Mouse (Mus musculus): ENCODE data around the gene Fmnl2. TPM values are rescaled to one million over a fixed set of nuclear protein-coding genes. Genes with fewer than 3 reads are reported as not detected.

Fmnl2 gene
- polyA plus RNA-seq, 1 experiment: 2.3 TPM

DNA sequence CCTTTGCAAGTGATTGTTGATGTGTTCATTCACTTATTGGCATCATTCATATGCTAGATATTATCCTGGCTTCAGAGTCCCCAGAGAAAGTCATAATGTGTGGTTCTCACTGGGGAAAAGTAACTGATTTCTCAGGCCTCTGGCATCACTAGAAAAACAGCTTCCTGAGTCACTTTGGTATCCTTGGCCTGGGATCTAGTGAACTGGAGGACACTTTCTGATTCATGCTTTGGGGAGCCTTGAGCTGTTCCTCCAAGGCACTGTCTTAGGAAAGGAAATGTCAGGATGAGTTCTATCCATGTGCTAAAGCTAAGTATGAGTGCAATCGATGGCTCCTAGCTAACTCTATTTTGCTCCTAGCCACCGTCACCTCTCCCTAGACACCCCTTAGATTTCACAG is 245.2 kb downstream of the Fmnl2 start:
- DNase-seq (ENCODE audit: low read depth in 1 of 2, low spot score in 2 of 2): no peak
- Histone ChIP-seq H3K4me3 (ENCODE audit: extremely low read depth, insufficient read depth, insufficient read length) (no peak overlapping the region), H3K36me3 (ENCODE audit: control insufficient read depth, insufficient read depth, low read length) (no peaks in the 10 kb centered on the region), H3K27me3 (ENCODE audit: control insufficient read depth, insufficient read depth, low read length) (no peaks in the 10 kb centered on the region), H3K4me1 (ENCODE audit: control insufficient read depth, insufficient read depth, insufficient read length) (no peaks in the 10 kb centered on the region), H3K27ac (ENCODE audit: insufficient read depth, low read length) (no peak overlapping the region)
- no peak for TF ChIP-seq CTCF (IDR thresholded peaks at IDR 0.05; ENCODE audit: extremely low read depth, insufficient read depth, insufficient read length, insufficient replicate concordance)
- no peak for TF ChIP-seq POLR2A (IDR thresholded peaks at IDR 0.05; ENCODE audit: low read depth, low read length)
- WGBS: 92% methylated on average over 2 of the region's 2 CpGs

DNA sequence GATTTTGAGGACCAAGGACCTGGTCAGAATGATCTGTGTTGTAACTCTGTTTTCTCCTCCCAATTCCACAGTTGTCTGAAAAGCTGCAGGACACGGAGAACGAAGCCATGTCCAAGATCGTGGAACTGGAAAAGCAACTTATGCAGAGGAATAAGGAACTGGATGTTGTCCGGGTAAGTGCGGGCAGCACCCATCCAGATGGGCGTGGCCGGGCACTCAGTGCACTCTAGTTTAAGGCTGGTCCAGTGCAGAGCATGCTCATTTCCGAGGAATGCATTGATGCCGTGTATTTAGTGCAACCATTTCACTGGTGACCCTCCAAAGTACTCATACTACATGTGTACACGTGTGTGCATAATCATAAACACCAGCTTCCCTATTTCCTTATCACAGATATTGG is 247.7 kb downstream of the Fmnl2 start:
- H3K4me3 ChIP-seq (ENCODE audit: extremely low read depth, insufficient read depth, insufficient read length): no peak overlapping the region
- H3K4me1 ChIP-seq (ENCODE audit: control insufficient read depth, insufficient read depth, insufficient read length): no peaks in the 10 kb centered on the region
- H3K27me3 ChIP-seq (ENCODE audit: control insufficient read depth, insufficient read depth, low read length): no peaks in the 10 kb centered on the region
- H3K36me3 ChIP-seq (ENCODE audit: control insufficient read depth, insufficient read depth, low read length): no peaks in the 10 kb centered on the region
- no peak for DNase-seq (ENCODE audit: low read depth in 1 of 2, low spot score in 2 of 2)
- no peak overlapping the region for H3K27ac ChIP-seq (ENCODE audit: insufficient read depth, low read length)
- no peak for TF ChIP-seq CTCF (IDR thresholded peaks at IDR 0.05; ENCODE audit: extremely low read depth, insufficient read depth, insufficient read length, insufficient replicate concordance)
- 94% methylated on average over 10 of the region's 10 CpGs for WGBS

DNA sequence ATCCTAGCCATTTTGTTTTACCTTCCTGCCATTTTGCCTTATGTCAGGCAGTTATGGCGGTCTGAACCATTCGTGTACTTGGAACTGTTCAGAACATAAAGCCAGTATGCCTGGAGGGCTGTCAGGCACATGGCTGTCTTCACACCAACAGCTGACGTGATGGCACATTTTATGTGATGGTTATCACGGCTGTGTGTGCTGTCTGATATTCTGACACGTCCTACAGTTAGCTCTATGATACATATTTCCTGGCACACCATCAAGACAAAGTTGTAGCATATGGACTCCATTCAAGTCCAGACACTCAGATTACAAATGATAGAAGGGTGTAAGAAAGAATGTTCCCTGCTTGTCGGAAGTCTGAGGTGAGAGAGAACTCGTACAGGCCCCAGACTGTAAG is 248.4 kb downstream of the Fmnl2 start:
- Histone ChIP-seq H3K4me3 (ENCODE audit: extremely low read depth, insufficient read depth, insufficient read length) (no peak overlapping the region), H3K36me3 (ENCODE audit: control insufficient read depth, insufficient read depth, low read length) (no peaks in the 10 kb centered on the region), H3K27ac (ENCODE audit: insufficient read depth, low read length) (no peak overlapping the region), H3K4me1 (ENCODE audit: control insufficient read depth, insufficient read depth, insufficient read length) (no peaks in the 10 kb centered on the region), H3K27me3 (ENCODE audit: control insufficient read depth, insufficient read depth, low read length) (no peaks in the 10 kb centered on the region)
- TF ChIP-seq CTCF (IDR thresholded peaks at IDR 0.05; ENCODE audit: extremely low read depth, insufficient read depth, insufficient read length, insufficient replicate concordance) (no peak), POLR2A (IDR thresholded peaks at IDR 0.05; ENCODE audit: low read depth, low read length) (no peak)
- WGBS: 88% methylated on average over 7 of the region's 7 CpGs
- no peak for DNase-seq (ENCODE audit: low read depth in 1 of 2, low spot score in 2 of 2)

DNA sequence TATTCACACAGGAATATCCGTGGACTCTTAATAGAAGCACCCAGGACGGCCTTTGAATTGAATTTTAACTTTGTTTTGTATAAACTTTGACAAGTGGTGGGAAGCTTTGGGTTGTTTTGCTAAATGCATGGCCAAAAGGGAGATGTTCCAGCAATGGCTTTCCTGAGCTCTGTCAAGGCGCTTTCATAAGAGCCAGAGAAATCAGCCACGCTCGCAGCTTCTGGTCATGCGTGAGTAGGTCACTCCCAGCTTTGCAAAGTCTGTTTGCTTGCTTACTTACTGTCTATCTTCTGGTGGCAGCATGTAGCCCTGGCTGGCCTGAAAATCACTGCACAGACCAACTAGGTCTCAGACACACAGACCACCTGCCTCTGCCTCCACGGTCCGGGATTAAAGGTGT is 248.8 kb downstream of the Fmnl2 start:
- no peak for TF ChIP-seq CTCF (IDR thresholded peaks at IDR 0.05; ENCODE audit: extremely low read depth, insufficient read depth, insufficient read length, insufficient replicate concordance)
- TF ChIP-seq POLR2A (IDR thresholded peaks at IDR 0.05; ENCODE audit: low read depth, low read length): no peak
- H3K4me1 ChIP-seq (ENCODE audit: control insufficient read depth, insufficient read depth, insufficient read length): no peaks in the 10 kb centered on the region
- H3K36me3 ChIP-seq (ENCODE audit: control insufficient read depth, insufficient read depth, low read length): no peaks in the 10 kb centered on the region
- no peak overlapping the region for H3K4me3 ChIP-seq (ENCODE audit: extremely low read depth, insufficient read depth, insufficient read length)
- WGBS: 89% methylated on average over 8 of the region's 8 CpGs
- no peak overlapping the region for H3K27ac ChIP-seq (ENCODE audit: insufficient read depth, low read length)
- no peak for DNase-seq (ENCODE audit: low read depth in 1 of 2, low spot score in 2 of 2)
- H3K27me3 ChIP-seq (ENCODE audit: control insufficient read depth, insufficient read depth, low read length): no peaks in the 10 kb centered on the region

DNA sequence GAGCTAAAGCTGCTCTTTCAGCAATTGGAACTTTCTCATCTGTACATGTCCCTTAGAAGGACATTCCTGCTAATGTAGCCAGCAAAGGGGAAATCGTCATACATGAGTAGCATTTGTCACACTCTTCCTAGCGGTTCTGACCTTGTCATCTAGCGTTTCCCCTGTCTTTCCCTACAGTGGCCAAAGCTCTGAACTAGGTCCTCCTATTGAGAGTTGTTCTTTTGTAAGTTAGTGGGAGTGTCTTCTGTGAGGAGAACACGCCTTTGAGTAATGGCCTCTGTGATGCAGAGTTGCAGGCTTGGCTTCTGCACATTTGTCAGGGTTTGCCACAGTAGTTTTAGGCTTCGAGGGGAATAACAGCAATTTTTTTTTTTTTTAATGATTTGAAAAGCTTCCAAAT is 250.9 kb downstream of the Fmnl2 start:
- 88% methylated on average over 5 of the region's 5 CpGs for WGBS
- TF ChIP-seq CTCF (IDR thresholded peaks at IDR 0.05; ENCODE audit: extremely low read depth, insufficient read depth, insufficient read length, insufficient replicate concordance) (no peak), POLR2A (IDR thresholded peaks at IDR 0.05; ENCODE audit: low read depth, low read length) (no peak)
- DNase-seq (ENCODE audit: low read depth in 1 of 2, low spot score in 2 of 2): no peak

DNA sequence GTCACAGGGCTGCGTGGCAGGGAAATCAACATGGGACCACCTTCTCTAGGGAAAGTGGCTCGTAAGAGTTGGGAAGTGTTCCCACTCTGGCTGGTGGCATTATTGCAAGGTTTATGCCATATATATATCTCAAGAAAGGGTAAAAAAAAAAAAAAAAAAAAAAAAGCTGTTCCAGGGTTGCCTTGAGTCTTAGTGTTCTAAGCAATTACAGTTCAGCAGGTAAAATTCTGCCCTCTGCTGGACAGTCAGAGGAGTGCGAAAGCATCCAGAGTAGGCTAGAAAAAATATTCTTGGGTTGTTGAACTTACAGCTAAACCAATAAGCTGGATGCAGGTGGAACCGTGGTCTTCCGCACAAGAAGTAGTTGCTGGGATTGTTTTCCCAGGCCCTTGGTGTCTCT is 264.1 kb downstream of the Fmnl2 start:
- no peak overlapping the region for H3K27ac ChIP-seq (ENCODE audit: insufficient read depth, low read length)
- TF ChIP-seq CTCF (IDR thresholded peaks at IDR 0.05; ENCODE audit: extremely low read depth, insufficient read depth, insufficient read length, insufficient replicate concordance) (peak; percentile 19; the same call in 1 of the 2 replicates), POLR2A (IDR thresholded peaks at IDR 0.05; ENCODE audit: low read depth, low read length) (no peak)
- 65% methylated on average over 5 of the region's 5 CpGs for WGBS
- H3K4me1 ChIP-seq (ENCODE audit: control insufficient read depth, insufficient read depth, insufficient read length): no peaks in the 10 kb centered on the region
- DNase-seq (ENCODE audit: low read depth in 1 of 2, low spot score in 2 of 2): peak in 1 of 2 experiments; percentile 14
- no peaks in the 10 kb centered on the region for H3K27me3 ChIP-seq (ENCODE audit: control insufficient read depth, insufficient read depth, low read length)
- no peaks in the 10 kb centered on the region for H3K36me3 ChIP-seq (ENCODE audit: control insufficient read depth, insufficient read depth, low read length)
- H3K4me3 ChIP-seq (ENCODE audit: extremely low read depth, insufficient read depth, insufficient read length): no peak overlapping the region

More for the DNA sequence above, 250.9 kb downstream of the Fmnl2 start:
- no peaks in the 10 kb centered on the region for H3K27me3 ChIP-seq (ENCODE audit: control insufficient read depth, insufficient read depth, low read length)
- no peaks in the 10 kb centered on the region for H3K4me1 ChIP-seq (ENCODE audit: control insufficient read depth, insufficient read depth, insufficient read length)
- H3K36me3 ChIP-seq (ENCODE audit: control insufficient read depth, insufficient read depth, low read length): no peaks in the 10 kb centered on the region
- no peak overlapping the region for H3K27ac ChIP-seq (ENCODE audit: insufficient read depth, low read length)
- no peak overlapping the region for H3K4me3 ChIP-seq (ENCODE audit: extremely low read depth, insufficient read depth, insufficient read length)

DNA sequence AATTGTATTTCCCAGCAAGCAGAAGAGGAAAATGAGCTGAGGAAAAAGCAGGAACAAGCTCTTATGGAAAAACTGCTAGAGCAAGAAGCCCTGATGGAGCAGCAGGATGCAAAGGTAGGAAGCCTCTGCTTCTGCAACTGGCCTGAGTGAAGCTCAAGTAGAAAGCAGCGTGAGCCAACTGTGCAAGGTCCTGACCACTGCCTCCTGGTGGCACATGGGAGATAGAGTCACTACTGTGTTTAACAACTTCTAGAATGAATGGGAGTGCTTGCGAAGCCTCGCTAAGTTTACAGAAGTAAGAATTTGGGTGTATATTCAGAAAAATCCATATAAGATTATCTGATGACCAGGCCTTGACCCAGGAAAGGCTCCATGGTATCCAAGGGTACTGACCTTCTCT is 268.3 kb downstream of the Fmnl2 start:
- no peaks in the 10 kb centered on the region for H3K4me1 ChIP-seq (ENCODE audit: control insufficient read depth, insufficient read depth, insufficient read length)
- H3K36me3 ChIP-seq (ENCODE audit: control insufficient read depth, insufficient read depth, low read length): no peaks in the 10 kb centered on the region
- H3K27me3 ChIP-seq (ENCODE audit: control insufficient read depth, insufficient read depth, low read length): no peaks in the 10 kb centered on the region
- DNase-seq (ENCODE audit: low read depth in 1 of 2, low spot score in 2 of 2): no peak
- H3K27ac ChIP-seq (ENCODE audit: insufficient read depth, low read length): no peak overlapping the region
- H3K4me3 ChIP-seq (ENCODE audit: extremely low read depth, insufficient read depth, insufficient read length): no peak overlapping the region
- no peak for TF ChIP-seq POLR2A (IDR thresholded peaks at IDR 0.05; ENCODE audit: low read depth, low read length)
- TF ChIP-seq CTCF (IDR thresholded peaks at IDR 0.05; ENCODE audit: extremely low read depth, insufficient read depth, insufficient read length, insufficient replicate concordance): no peak
- WGBS: 92% methylated on average over 3 of the region's 3 CpGs
